Mouse (Mus musculus) CH12F3 (cell line): ENCODE measurements around the gene Clec2e.

Experiments used
- in situ Hi-C: fragments of 300-500 bp; cut with MboI; formaldehyde crosslinking; loops from 2 replicates; pipeline ENCODE4 v1.14.3; 2020; ENCODE audit warnings: low sequenced_read_pairs

Gene Clec2e

GRCm38 (mm10) chr6:129065407-129065806, 35.3 kb downstream of the Clec2e start:
- in situ Hi-C loops = no loop called here

- in situ Hi-C loops = loop anchor here (10.0 kb wide), 1 partner anchor 203 kb away; no protein-coding TSS in a partner anchor
Observed at GRCm38 (mm10) chr6:129058013-129058412, 42.7 kb downstream of the Clec2e start.

GRCm38 (mm10) chr6:129056237-129056636, 44.5 kb downstream of the Clec2e start:
- in situ Hi-C loops = loop anchor here (10.0 kb wide), 1 partner anchor 201 kb away; no protein-coding TSS in a partner anchor

GRCm38 (mm10) chr6:129051731-129052130, 49.0 kb downstream of the Clec2e start:
- in situ Hi-C loops = loop anchor here (10.0 kb wide), 1 partner anchor 197 kb away; no protein-coding TSS in a partner anchor

GRCm38 (mm10) chr6:129051086-129051485, 49.6 kb downstream of the Clec2e start:
- in situ Hi-C loops = loop anchor here (10.0 kb wide), 1 partner anchor 196 kb away; no protein-coding TSS in a partner anchor

GRCm38 (mm10) chr6:129049596-129050251, 51.0 kb downstream of the Clec2e start:
- in situ Hi-C loops = loop anchor here (10.0 kb wide), 1 partner anchor 195 kb away; no protein-coding TSS in a partner anchor

- in situ Hi-C loops = no loop called here
Observed at GRCm38 (mm10) chr6:129048857-129049473, 51.7 kb downstream of the Clec2e start.

- in situ Hi-C loops = no loop called here
Observed at GRCm38 (mm10) chr6:129048381-129048780, 52.3 kb downstream of the Clec2e start.

GRCm38 (mm10) chr6:129045601-129046000, 55.1 kb downstream of the Clec2e start, which contains the start of gene Klrb1f:
TSS of gene Klrb1f (plus strand) at chr6:129045901.
- in situ Hi-C loops = no loop called here

GRCm38 (mm10) chr6:129042470-129042869, 58.2 kb downstream of the Clec2e start:
- in situ Hi-C loops = no loop called here
